Mouse (Mus musculus) midbrain, embryonic 14.5 days (tissue): ENCODE measurements around the gene Cad. TPM values are rescaled to one million over a fixed set of nuclear protein-coding genes. Genes with fewer than 3 reads are reported as not detected.

Experiments used
- ATAC-seq: fragments of 200-750 bp; cut with Nextera tagmentation; 2 replicates; pipeline ENCODE4 v1.8.0; 2017; ENCODE audit warnings: moderate number of reproducible peaks, moderate library complexity; ENCODE audit not compliant: low FRiP score, low TSS enrichment
- DNase-seq: peaks from one replicate; pipeline ENCODE4 v3.0.0-alpha.2; 2015
- H3K27ac ChIP-seq: fragments of 300-500 bp; sonication (generic); replicated peaks from 2 replicates; pipeline ENCODE4 v1.5.1; 2014; ENCODE audit warnings: mild to moderate bottlenecking, low read depth, low read length, moderate library complexity
- H3K27me3 ChIP-seq: fragments of 300-500 bp; sonication (generic); 2 replicates; pipeline ENCODE4 v1.6.1; 2014; ENCODE audit warnings: low read length, control low read depth, mixed read lengths; ENCODE audit not compliant: control insufficient read depth, insufficient read depth
- H3K36me3 ChIP-seq: fragments of 300-500 bp; sonication (generic); 2 replicates; pipeline ENCODE4 v1.6.1; 2014; ENCODE audit warnings: low read length, control low read depth; ENCODE audit not compliant: control insufficient read depth, insufficient read depth
- H3K4me1 ChIP-seq: fragments of 300-500 bp; sonication (generic); 2 replicates; pipeline ENCODE4 v1.6.1; 2014; ENCODE audit warnings: mild to moderate bottlenecking, antibody characterized with exemption, low read length, control low read depth; ENCODE audit not compliant: control insufficient read depth, insufficient read depth
- H3K4me2 ChIP-seq: fragments of 300-500 bp; sonication (generic); 2 replicates; pipeline ENCODE4 v1.6.1; 2014; ENCODE audit warnings: mild to moderate bottlenecking, low read length, moderate library complexity
- H3K4me3 ChIP-seq: fragments of 300-500 bp; sonication (generic); replicated peaks from 2 replicates; pipeline ENCODE4 v1.5.1; 2014; ENCODE audit warnings: low read depth, low read length
- H3K9ac ChIP-seq: fragments of 300-500 bp; sonication (generic); replicated peaks from 2 replicates; pipeline ENCODE4 v1.6.1; 2014; ENCODE audit warnings: mild to moderate bottlenecking, low read length, moderate library complexity
- H3K9me3 ChIP-seq: fragments of 300-500 bp; sonication (generic); 2 replicates; pipeline ENCODE4 v1.6.1; 2016; ENCODE audit warnings: low read length, control low read depth, mixed read lengths; ENCODE audit not compliant: control insufficient read depth
- WGBS: fragments of 180-500 bp; shearing (Covaris S2); extraction: QIAGEN DNeasy Blood & Tissue Kit; methylation state at CpG from one replicate; pipeline ENCODE4 v1.1.7; 2014; 5-methylcytosine and 5-hydroxymethylcytosine counted together
- polyA plus RNA-seq: library from polyadenylated mRNA; unstranded; fragments of >200 nt; fragmentation: Nextera tagmentation; extraction: Ambion mirVana; gene quantifications from 2 replicates; pipeline ENCODE4 v1.2.1, GENCODE M21; 2014

Cad gene
- polyA plus RNA-seq, 1 experiment from 2014 or later = 17.2 TPM

DNA sequence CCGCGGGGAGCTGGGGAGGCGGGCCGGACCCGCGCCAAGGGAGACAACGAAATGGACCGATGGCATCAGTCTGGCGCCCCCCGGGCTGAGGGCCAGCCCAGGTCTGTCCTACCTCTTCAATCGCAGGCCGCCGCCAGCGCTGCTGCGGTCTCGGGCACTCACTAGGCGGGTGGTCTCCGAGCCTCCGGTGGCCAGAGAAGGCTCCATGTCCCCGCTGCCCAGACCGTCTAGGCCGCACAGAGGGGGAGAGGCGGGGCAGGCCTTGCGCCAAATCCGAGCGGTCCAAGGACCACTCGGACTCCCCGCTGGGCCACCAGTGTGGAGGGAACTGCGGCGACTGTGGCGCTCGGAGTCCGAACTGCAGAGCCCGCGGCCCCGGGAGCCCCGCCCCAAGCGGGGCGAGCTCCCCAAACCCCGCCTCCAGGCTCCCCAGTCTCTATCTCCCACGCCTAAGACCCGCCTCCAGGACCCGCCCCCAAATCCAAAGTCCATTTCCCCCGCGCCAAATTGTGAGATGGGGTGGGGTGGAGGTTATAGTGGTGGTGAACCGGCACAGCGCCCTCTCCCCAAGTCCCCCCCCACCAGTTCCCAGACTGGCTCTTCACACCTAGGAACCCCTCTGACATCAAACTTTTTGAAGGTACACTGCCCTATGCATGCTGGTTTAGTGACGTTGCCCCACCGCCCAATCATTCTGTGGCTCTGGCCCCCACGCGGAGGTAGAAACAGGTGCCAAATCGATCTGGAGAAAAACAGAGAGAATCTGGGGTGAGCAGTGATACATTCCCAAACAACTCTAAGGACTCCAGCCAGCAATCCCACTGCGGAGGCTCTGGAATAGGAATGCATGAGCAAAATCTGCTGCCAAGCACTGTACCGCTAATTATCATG lies 38.8 kb downstream of the Cad start:
- Histone ChIP-seq H3K9me3 (no peaks in the 10 kb centered on the region), H3K4me2 (peak overlapping the region; percentile 57), H3K4me1 (peaks cover 17% of the 10 kb centered on the region; the same call in 1 of the 2 replicates), H3K4me3 (peak overlapping the region; percentile 47), H3K9ac (peak overlapping the region; percentile 72), H3K36me3 (no peaks in the 10 kb centered on the region), H3K27me3 (peaks cover 64% of the 10 kb centered on the region), H3K27ac (0 out of 2 replicates have a peak overlapping the region, but pooled peaks have one; percentile 42)
- peak; percentile 57 for ATAC-seq
- DNase-seq = peak; percentile 71
- under 1% methylated on average over 54 of the region's 54 CpGs for WGBS

DNA sequence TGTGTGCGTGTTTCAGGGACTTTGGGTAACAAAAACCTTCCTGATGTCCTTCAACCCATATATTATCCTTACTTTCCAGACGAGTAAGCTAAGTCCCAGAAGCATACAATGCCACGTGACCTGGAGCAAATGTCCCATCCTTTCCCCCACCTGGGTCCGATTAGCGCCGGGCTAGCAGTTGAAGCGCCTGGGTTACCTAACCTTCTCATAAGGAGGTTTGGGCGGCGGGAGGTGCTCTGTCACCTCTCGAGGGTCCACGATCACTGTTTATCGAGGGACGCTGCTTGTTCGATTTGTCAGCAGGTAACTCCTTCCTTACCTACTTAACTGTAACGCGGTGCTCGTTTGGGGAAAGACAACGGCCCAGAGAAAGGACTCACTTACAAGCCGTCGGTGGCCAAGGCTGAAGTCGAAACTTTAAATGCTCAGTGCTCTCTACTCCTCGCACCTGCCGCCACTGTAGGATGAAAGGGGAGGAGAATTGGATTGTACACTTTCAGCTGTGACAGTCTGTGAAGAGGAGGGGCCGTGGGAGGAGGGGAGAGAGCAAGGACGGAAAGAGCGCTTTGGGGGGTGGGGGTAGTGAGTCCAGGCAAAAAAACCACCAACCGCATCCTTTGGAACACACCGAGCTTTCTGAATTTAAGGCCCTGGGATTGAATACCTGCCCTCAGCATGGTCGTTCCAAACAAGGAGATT lies 39.7 kb downstream of the Cad start:
- H3K9ac ChIP-seq = no peak overlapping the region
- H3K36me3 ChIP-seq = no peaks in the 10 kb centered on the region
- peaks cover 64% of the 10 kb centered on the region for H3K27me3 ChIP-seq
- ATAC-seq (no peak), DNase-seq (peak; percentile 17)
- peaks cover 17% of the 10 kb centered on the region; the same call in 1 of the 2 replicates for H3K4me1 ChIP-seq
- no peaks in the 10 kb centered on the region for H3K9me3 ChIP-seq
- under 1% methylated on average over 29 of the region's 29 CpGs for WGBS
- no peak overlapping the region for H3K27ac ChIP-seq
- peak overlapping the region; percentile 47 for H3K4me3 ChIP-seq
- peak overlapping the region; percentile 57 for H3K4me2 ChIP-seq

DNA sequence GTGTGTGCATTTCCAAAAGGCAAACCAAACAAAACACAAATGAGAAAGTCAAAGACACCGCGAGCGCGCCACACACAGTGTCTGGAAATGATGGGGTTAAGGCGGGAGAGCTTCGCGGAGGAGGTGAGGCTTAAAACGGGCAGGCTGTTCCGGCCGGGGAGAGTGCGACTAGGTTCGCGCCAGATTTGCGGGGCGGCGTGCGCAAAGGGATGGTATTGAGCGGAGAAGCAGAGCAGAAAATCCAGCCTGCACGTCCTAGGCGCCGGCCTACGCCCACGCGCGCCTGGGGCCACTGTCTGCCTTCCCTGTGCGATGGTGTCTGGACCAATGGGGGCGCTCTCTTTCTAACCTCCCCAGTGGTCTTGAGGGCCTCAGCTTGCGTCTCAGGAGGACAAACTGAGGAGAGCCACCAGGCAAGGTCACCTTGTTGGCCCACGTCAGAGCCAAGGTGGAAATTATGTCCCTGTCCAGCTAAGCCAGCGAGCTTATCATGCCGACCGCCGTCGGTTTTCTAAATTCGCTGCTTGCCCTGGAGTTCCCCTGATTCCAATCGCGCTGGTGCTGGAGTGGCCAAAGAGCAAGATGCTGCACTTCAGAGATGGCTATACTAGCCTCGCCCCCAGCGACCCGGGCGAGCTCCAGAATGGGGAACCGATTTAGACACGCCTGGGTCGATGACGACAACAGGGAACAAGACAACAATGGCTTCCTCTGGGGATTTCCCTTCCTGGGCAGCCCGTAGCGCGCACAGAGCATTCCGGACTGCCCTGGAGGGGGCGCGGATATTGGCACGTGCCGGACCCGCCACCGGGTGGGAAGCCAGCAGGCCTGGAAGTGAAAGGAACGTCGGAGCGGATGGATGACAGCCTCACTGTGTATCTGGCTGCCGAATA lies 40.5 kb downstream of the Cad start:
- no peak overlapping the region; the same call in 1 of the 2 replicates for H3K9ac ChIP-seq
- peaks cover 17% of the 10 kb centered on the region; the same call in 1 of the 2 replicates for H3K4me1 ChIP-seq

DNA sequence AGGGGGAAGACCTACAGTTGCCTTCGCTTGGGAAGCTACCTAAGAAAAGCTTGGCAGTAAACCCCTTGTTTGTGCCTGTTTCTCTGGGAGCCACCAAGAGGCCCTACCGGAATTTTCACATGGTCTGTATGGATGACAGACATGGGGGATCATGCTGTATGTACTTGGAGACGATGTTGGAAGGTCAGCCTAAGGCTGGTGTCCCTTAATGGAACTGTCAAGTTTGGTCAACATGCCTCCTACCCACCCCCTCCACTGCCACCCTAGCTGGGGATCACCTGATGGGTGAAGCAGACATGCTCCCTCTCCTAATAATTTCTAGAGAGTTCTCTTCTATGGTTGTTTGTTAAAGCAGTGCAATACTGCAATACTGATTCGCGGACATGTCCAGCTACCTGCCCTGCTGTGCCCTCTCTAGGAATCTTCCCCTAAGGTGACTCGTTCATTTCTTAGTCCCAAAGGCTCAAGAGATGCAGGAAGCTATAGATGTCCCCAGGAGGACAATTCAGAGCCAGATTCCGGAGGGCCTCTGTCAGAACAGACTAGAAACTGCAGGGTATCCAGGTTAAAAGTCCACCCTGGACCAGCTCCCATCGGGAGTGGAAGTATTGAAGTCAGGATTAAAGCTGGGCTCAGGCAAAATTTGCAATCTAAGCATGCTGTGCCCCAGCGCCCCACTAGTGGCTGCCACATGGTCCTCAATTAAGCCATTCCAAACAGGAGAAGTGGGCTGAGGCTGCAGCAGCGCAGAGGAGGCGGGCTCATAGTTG lies 41.3 kb downstream of the Cad start:
- 17% methylated on average over 11 of the region's 11 CpGs for WGBS
- Histone ChIP-seq H3K4me1 (peaks cover 17% of the 10 kb centered on the region; the same call in 1 of the 2 replicates), H3K27me3 (peaks cover 59% of the 10 kb centered on the region), H3K4me2 (peak overlapping the region; percentile 57), H3K4me3 (peak overlapping the region; percentile 19; the same call in 1 of the 2 replicates), H3K36me3 (no peaks in the 10 kb centered on the region), H3K27ac (no peak overlapping the region), H3K9ac (no peak overlapping the region), H3K9me3 (no peaks in the 10 kb centered on the region)
- ATAC-seq (no peak), DNase-seq (peak; percentile 31)

More for the DNA sequence above, 40.5 kb downstream of the Cad start:
- WGBS = under 1% methylated on average over 59 of the region's 59 CpGs
- Histone ChIP-seq H3K36me3 (no peaks in the 10 kb centered on the region), H3K4me3 (peak overlapping the region; percentile 19), H3K27me3 (peaks cover 62% of the 10 kb centered on the region), H3K27ac (no peak overlapping the region), H3K4me2 (peak overlapping the region; percentile 57), H3K9me3 (no peaks in the 10 kb centered on the region)
- peak; percentile 59 for DNase-seq
- ATAC-seq = no peak

DNA sequence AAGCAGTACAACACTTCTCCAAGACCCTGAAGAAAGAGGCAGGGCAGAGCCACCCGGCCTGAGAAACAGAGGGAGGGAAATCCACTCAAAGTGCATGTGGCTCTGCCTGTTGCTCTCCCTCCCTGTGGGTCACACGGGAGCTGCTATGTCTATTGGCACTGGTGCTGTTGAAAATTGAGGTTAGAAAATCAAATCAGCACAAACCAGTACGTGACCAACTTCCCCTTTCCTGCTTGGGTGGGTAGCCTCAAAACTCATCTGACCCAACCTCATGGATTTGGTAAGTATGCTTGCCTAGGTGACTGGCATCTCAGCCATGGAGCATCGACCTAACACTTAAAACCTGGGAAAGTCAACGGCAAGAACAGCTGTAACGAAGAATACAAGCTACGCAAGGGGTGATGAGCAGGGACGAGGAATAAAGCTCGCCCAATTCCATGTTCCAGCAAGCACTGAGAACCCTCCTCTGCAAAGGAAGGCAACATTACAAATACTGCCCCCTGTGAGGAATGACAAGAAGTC lies 51.3 kb downstream of the Cad start, which contains the start of gene Dnajc5g:
Gene Dnajc5g, plus strand, starts transcription at position 472 of the 522 bp plus-strand sequence.
- H3K4me1 ChIP-seq = no peaks in the 10 kb centered on the region
- no peak for ATAC-seq
- H3K9me3 ChIP-seq = no peaks in the 10 kb centered on the region
- no peak within 1 kb of the TSS for H3K4me3 ChIP-seq
- H3K36me3 ChIP-seq = no peaks in the 10 kb centered on the region
- WGBS = 86% methylated on average over 9 of the region's 9 CpGs
- no peak within 1 kb of the TSS for H3K4me2 ChIP-seq
- no peak within 1 kb of the TSS for H3K27ac ChIP-seq
- H3K9ac ChIP-seq = no peak within 1 kb of the TSS
- no peaks in the 10 kb centered on the region for H3K27me3 ChIP-seq
- no peak for DNase-seq

DNA sequence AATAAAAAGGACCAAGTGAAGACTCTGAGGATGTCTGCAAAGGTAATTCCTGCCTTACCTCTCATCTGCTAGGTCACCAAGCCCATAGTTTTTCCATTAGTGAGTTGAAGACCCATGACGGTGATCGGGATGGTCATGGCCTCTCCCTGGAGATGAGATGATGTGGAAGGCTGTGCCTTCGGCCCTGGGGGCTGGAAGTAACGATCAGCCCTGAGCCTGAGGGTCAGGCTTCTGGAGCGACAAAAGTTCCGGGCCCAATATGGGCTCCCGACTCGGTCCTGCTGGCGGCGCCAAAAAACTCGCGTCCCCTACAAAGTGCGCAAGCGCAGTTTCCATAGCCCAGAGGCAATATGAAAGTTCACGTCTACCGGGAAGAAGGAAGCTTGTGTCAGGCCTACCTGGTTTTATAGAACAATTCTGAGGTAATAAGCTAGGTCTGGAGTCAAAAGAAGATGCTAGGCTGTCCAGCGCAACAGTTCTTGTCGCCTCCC lies 53.5 kb downstream of the Cad start, which contains the start of gene Slc30a3:
Gene Slc30a3, minus strand, starts transcription at position 238 of the 491 bp plus-strand sequence.
- no peaks in the 10 kb centered on the region for H3K36me3 ChIP-seq
- no peak within 1 kb of the TSS for H3K9ac ChIP-seq
- no peaks in the 10 kb centered on the region for H3K27me3 ChIP-seq
- ATAC-seq (no peak), DNase-seq (no peak)
- H3K4me3 ChIP-seq = no peak within 1 kb of the TSS
- WGBS = 91% methylated on average over 18 of the region's 18 CpGs
- no peak within 1 kb of the TSS for H3K27ac ChIP-seq
- H3K9me3 ChIP-seq = no peaks in the 10 kb centered on the region
- no peak within 1 kb of the TSS for H3K4me2 ChIP-seq
- H3K4me1 ChIP-seq = no peaks in the 10 kb centered on the region

DNA sequence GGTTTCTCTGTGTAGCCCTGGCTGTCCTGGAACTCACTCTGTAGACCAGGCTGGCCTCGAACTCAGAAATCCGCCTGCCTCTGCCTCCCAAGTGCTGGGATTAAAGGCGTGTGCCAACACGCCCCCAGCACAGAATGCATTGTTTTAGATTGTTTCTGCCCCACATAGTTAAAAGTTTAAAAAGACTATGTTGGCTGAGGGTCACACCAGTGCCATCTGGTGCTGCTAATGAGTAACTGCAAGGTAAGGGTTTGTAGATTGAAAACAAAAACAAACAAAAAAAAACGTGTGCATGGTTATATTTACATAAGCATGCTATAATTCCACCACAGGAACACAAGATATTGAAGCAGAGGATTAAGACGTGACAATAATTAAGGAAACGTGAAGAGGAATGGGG lies 56.2 kb downstream of the Cad start:
- no peaks in the 10 kb centered on the region for H3K4me1 ChIP-seq
- ATAC-seq (no peak), DNase-seq (peak; percentile 37)
- no peak overlapping the region for H3K4me3 ChIP-seq
- no peak overlapping the region for H3K9ac ChIP-seq
- H3K4me2 ChIP-seq = no peak overlapping the region
- H3K27me3 ChIP-seq = no peaks in the 10 kb centered on the region
- no peaks in the 10 kb centered on the region for H3K36me3 ChIP-seq
- 44% methylated on average over 7 of the region's 7 CpGs for WGBS
- H3K27ac ChIP-seq = no peak overlapping the region
- H3K9me3 ChIP-seq = no peaks in the 10 kb centered on the region
